Mouse (Mus musculus) thymus, postnatal 14 days (tissue): ENCODE data around the gene Col6a5.

Experiments used
- DNase-seq: peaks from one replicate; pipeline ENCODE4 v3.0.0; 2021

The Col6a5 gene

DNA sequence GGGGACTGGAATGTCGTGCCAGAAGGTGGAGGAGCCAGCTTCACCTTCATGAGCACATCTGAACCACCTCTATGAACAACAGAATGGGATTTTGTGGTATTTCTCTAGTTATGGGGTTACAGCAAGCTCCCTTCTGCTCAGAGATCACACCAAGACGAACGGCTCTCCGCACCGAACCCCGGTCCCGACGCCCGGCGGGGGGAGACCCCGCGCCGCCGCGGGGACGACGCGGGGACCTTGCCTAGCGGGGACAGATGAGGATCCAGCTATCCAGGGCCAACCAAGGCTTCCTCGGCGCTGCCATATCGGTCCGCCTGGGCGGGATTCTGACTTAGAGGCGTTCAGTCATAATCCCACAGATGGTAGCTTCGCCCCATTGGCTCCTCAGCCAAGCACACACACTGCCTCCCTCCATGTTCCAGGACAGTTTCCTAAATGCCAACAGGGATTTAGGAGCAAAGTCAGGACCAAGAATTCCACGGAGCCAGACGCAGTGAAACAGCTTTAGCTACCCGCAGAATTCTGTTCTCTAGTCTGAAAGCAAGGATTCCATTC is 141.2 kb downstream of the Col6a5 start:
- no peak for DNase-seq

GRCm38 (mm10) chr9:105814436-105814835 is 146.0 kb downstream of the Col6a5 start:
- no peak for DNase-seq

DNA sequence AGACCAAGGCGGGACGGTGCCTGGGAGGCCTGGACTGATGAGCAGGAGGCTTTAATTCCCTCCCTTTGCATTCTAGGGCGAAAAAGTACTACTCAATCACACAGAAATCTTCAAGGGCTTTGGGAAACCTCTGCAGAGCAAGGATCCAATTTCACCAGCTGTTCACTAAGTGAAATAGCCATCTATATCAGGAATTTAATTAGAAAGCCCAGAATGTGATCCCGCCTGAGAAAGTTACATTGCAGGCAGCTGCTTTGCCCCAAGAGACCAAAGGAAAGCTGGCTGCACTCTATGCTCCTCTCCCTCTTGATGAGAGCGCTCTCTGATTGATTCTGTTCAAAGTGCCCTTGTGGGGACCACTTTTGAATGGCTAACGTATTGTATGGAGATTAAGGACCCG is 149.0 kb downstream of the Col6a5 start:
- no peak for DNase-seq

- no peak for DNase-seq
These were observed 151.4 kb downstream of the Col6a5 start for GRCm38 (mm10) chr9:105808920-105809505.
